Mouse (Mus musculus) left cerebral cortex, postnatal 14 days (tissue): ENCODE results near the gene F2r. TPM values are rescaled to one million over a fixed set of nuclear protein-coding genes. Genes with fewer than 3 reads are reported as not detected.

Experiments used
- DNase-seq, 2 experiments: peaks; one replicate each; pipeline ENCODE4 v3.0.0; 2021 to 2022; ENCODE audit warnings: low spot score in 2 of 2, mixed read lengths in 1 of 2
- intact Hi-C: fragments of 180-260 bp; cut with DNase I; formaldehyde crosslinking; loops from one replicate; pipeline ENCODE4 v1.15.1; 2025
- long read RNA-seq, 2 experiments: library from polyadenylated mRNA; stranded (forward); transcript quantifications; one replicate each; pipeline ENCODE4 v2.0.0; 2021
- total RNA-seq, 2 experiments: library from RNA; stranded (reverse); gene quantifications; 2 replicates each; pipeline ENCODE4 v1.2.3; 2021

F2r gene
- total RNA-seq = 1 to 10 TPM; 5.8 to 6.7 TPM
- long read RNA-seq, experiment 1, transcript F2r-201 (2 exons, 3,336 nt) = major isoform, 14 of 15 reads
- long read RNA-seq, experiment 1, partial matches to known transcripts = 1 of 15 reads
- long read RNA-seq, experiment 1, other reads (novel, unspliced or antisense) = 0 of 15 reads
- long read RNA-seq, experiment 2, partial matches to known transcripts = 0 of 4 reads
- long read RNA-seq, experiment 2, other reads (novel, unspliced or antisense) = 0 of 4 reads

DNA sequence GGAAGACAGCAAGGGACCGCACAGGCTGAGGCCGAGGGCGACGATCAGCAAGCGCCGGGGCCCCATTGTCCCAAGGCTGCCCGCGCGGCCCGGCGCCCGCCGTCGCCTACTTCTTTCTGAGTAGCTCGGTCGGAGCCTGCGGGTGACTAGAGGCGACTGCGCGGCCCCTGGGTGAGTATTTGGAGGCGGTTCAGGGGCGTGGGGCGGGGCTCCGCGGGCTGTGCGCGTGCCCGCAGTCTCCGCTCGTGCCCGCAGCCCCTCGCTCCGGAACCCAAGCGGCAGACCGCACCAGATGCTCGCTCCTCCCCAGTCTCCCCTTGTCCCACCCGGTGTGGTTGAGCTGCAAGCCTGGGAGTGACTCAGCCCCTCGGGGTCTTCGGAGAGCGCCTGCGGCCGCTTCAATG lies at the start of gene F2r:
F2r (minus strand) TSS at position 179 of the 404 bp plus-strand sequence.
- intact Hi-C loops = no loop called here

DNA sequence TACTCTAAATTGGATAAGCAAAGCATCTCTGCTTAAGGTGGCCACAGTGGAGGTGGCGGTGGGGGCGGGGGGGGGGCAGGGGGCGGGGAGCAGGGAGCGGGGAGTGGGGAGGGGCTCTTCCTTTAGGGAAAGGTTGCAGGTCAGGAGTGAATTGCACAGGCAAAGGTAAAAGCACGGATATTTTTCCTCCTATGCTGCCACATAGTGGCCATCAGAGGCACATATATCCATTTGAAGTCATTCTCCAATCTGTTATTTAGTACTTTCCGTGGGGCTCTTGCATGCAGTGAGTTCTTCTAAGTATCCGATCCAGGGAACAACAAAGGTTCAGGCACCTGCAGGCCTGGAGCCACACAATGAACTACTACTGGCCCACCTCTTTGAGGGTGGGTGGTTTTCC lies 49.0 kb upstream of the F2r start:
- intact Hi-C loops = loop anchor here (2.0 kb wide), 1 partner anchor 102 kb away; no protein-coding TSS in a partner anchor
- peak in 1 of 2 experiments; percentile 13 for DNase-seq

More for the DNA sequence above, at the start of gene F2r:
- peak; percentile 39 to 61 for DNase-seq

DNA sequence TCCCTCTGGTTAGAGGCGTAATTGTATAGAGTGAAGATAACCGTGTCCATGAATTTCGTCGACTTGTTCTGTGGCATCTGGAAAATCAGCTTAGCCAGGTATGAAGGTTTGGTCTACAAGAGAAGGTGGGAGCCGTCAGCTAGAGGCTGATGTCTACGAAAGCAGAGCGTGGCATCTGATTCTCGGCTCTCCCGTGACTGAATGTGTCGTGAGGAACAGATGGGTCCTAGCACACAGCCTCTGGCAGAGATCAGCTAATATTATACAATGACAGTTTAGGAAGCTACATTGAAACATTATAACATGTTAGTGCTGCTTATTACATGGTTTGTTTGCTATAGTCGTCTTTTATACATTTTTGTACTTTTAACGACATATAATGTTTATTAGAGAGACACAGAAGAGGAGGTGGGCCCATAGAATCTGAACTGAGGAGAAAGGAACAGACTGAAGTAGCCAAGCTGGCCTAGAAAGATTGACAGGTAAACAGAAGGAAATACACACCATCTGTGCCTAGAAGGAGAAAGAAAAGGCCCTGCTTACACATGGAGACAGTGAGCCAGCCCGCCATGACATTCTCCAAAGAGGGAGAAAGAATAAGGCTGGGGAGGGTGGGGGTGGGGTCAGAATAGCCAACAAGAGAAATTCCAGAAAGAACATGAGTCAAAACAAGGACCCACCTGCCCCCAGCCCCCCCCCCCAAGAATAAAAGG lies 47.5 kb upstream of the F2r start:
- intact Hi-C loops = loop anchor here (2.0 kb wide), 1 partner anchor 101 kb away; no protein-coding TSS in a partner anchor
- no peak for DNase-seq

DNA sequence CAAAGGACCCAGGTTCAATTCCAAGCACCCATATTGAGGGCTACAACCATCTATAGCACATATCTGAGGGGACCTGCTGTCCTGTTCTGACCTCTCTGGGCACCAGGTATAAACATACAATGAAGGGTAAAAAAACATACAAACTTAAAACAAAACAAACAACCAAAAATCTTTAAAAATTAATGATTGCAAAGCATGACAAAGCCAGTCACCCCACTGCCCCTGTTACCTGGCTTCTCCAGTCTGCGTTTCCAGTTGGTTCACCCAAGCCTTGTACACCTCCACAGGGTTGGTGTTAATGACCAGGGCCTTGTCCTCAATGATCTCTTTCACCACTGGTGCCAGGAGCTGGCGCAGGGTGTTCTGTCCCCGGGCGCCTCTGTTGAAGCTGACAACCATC lies 45.5 kb upstream of the F2r start:
- no peak for DNase-seq

DNA sequence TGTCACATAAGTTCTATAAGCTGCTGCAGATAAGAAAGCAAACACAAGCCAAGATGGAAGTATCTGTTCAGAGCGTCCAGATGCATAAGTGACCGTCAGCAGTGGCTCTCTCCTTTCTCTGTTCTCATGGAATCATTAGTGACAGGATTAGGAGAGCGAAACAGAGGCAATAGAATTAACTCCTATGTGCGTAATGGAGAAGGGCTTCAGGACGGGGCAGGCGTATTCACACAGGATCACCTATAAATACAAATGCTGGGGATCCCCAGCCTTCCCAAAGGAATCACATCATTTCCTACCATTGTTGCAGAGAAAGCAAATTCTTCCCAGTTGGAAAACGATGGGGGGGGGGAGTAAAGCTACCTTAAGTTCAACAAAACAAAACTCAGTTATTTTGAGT lies 41.1 kb upstream of the F2r start:
- no peak for DNase-seq

More for the DNA sequence above, 45.5 kb upstream of the F2r start:
- intact Hi-C loops = no loop called here

DNA sequence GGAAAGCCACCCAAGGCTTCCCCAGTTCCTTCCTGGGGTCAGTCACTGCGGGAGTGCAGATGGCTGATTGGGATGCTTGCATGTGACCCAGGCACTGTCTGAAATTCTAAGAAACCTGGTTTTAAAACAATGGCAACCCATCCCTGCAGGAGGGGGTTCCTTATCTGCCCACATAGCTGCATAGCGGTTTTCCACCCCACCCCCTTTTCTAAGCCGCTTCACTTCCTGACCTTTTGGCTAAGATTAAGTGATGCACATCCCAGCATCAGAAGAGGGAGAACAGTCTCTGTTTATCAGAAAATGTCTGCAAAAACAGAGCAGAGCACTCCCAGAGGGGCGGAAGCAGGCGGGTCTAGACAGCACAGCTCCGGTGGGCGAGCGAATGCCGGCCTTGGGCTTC lies 38.9 kb upstream of the F2r start:
- intact Hi-C loops = no loop called here
- no peak for DNase-seq

More for the DNA sequence above, 41.1 kb upstream of the F2r start:
- intact Hi-C loops = no loop called here

DNA sequence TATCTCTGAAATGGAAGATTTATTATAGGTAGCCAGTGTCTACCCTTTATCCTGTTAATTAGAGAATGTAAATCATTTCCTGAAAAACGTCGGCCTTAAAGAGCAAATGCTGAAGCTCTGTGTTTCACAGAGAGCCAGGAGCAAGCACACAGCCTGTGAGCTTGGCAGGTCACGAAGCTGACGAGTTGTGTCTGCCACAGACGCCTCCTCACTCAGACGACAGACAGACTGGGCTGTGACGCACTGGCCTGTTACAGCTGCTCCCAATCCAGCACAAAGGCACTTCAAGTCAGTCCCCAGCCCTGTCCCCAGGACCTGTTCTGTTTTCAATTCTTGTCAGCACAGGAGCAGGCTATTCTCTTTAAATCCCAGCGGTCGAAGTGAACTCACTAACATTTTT lies 37.0 kb upstream of the F2r start:
- intact Hi-C loops = no loop called here
- DNase-seq = peak in 1 of 2 experiments; percentile 9

DNA sequence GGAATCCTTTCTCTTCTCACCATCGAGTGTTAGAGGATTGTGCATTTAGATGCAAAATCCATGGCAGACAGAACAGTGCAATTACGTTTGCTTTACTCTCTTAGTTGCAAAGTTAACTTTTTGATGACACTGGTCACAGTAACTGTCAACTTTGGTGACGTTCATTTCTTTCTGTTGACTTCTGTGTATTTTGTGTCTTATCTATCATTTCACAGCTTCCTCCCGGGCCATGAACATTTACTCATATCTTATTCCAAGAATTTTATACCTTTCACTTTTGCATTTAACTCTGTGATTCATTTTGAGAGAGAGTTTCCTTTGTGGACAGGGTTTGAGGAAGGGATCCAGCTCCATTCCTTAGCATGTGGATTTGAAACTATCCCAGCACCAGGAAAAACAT lies 35.4 kb upstream of the F2r start:
- intact Hi-C loops = no loop called here
- DNase-seq = no peak

DNA sequence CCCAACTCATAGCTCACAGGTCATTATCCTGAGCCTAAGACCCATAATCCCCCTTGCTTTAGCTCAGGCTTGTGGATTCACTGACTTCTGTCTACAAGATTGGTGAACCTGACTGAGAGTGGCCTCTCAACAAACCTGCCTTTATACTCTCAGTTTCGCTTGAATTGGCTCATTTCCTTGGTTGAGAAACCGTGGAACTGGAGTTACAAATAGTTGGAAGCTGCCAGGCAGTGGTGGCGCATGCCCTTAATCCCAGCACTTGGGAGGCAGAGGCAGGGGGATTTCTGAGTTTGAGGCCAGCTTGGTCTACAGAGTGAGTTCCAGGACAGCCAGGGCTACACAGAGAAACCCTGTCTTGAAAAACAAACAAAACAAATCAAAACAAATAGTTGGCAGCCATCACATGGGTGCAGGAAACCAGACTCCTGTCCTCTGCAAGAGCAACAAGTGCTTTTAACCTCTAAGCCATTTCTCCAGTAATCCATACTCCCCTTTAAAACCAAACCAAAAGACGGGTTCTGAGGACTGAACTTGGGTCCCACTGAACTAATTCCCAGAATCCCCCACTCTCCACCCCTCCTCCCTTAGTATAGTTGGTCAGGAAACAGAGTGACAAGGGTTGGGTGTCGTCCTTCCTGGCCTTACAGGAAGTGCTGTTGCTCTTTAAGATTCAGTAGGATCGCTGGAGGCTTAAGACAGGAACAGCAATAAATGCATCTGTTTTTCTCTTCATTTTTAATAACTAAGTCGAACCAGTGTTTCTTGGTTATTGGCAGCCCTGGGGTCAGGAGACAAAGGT lies 33.8 kb upstream of the F2r start:
- intact Hi-C loops = no loop called here
- DNase-seq = no peak

DNA sequence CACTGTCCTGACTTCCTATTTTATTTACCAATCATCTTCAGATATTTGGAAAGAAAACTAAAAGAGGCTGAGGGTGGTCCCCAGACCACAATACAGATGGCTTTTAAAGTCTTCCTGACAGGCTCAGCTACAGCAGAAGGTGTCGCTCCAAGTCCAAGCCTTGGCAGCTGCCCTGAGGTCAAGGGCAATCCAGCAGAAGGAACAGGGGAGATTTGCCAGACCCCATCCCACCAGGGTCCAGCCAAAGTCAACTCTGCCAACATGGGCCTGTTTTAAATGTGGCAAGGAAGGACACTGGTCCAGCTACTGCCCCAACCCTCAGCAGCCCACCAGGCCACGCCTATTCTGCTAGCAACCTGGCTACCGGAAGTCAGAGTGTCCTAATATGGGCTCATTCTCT lies 31.7 kb upstream of the F2r start:
- no peak for DNase-seq
- intact Hi-C loops = no loop called here

DNA sequence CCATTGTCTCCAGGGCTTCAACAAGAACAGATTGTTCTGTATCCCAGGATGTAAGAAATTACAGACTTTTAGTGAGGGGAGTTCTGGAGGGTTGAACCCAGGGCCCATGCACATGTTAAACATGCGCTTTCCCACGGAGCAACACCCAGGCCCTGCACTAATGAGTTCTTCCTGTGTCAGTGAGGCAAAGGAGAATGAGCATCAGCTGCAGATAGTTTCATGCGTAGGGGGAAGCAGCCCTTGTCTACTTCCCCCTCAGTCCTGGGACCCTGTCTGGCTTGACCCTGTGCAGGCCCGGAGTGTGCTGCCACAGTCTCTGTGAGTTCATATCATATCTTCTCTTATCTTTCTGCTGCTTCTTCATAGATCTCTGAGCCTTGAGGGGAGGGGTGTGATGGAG lies 29.0 kb upstream of the F2r start:
- intact Hi-C loops = no loop called here
- no peak for DNase-seq

DNA sequence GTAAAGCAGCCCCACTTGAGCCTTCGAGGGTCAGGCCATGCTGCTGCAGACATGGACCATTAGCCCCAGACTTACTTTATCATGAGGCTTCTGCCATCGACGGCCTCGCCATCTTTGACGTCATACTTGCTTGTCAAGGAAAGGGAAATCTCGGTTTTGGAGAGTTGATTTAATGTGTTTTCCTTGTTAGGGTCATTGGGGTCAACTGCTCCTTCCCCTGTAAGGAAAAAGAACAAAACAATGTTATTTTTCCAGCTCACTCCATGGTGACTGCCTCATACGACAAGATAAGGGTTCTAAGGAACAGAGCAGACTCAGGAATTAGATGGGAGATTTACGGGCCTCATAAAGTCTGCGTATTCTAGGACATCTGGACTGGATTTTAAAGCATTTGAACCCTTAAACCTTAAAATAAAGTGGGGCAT lies 28.4 kb upstream of the F2r start:
- no peak for DNase-seq
- intact Hi-C loops = no loop called here

DNA sequence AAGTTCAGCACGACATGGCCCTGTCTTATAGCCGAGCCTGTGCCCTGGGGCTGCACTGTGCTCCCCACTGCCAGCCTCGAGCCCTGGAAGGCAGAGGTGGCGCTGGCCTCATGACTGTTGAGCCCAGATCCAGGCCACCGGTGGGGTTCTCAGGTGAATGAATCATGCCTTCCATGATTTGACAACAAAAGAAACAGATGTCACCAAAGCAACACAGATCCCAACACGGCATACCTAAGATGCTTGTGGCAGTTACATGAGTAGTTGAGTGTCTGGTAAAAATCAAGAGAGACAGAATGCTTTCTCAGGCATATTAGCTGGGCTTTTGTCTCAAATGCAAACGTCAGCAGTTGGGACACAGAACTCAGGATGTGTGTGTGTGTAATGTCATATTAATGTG lies 25.5 kb upstream of the F2r start:
- DNase-seq = no peak
- intact Hi-C loops = no loop called here

DNA sequence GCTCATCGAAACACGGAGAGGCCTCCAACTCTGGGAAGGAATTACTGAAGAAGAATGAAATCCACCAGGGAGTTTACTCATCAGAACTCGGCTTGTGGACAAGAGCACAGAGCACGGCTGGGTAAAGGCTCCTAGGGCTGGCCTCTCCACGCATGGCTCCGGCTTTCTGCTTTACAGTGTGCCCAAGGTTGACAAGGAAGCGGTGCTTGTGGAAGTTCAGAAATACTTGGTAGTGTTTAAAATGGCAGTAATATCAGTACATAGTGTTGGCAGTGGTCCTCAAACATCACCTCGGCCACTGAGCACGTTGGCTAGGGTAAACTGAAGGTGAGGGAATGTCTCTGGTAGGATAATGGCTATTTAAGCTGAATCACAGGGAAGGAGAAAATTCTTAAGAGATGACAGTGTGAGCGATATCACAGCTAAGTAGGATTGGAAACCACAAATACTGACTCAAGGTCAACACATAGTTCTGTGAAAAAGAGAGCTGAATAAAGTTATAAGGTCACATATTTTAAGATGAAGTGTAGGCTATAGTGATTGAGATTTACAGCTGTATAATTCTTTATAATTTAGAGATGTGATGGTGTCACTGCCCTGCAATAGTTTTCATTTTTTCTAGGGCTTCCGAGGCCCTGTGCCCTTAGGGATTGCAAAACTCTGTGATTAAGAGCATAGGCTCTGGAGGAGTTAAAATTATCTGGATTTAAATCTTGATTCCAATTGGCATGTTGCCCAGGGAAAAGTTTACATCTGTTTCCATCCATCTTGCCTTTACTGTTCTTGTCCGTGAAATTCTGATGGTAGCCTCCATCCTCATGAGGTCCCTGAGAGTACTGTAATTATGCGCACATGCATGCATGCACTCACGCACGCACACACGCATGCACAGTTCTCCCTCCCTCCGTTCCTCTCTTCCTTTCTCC lies 23.0 kb upstream of the F2r start:
- no peak for DNase-seq
- intact Hi-C loops = no loop called here

DNA sequence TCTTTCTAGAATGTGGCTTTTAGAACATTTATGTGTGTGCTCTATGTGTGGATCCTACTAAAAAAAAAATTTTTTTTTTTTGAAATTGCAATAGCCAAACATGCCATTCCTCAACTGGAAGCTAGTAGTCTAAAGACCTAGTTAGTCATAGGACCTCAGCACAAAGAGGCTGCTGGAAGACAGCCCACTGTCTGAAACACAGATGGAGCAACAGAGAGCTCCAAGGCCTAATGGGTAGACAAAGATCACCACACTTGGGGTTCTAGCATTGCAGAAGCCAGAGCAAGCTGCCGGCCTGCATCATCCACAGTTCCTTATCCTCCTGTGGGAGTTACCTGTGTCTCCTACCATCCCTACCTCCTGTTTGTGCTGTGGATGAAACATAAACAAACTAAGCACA lies 22.1 kb upstream of the F2r start:
- intact Hi-C loops = no loop called here
- no peak for DNase-seq

DNA sequence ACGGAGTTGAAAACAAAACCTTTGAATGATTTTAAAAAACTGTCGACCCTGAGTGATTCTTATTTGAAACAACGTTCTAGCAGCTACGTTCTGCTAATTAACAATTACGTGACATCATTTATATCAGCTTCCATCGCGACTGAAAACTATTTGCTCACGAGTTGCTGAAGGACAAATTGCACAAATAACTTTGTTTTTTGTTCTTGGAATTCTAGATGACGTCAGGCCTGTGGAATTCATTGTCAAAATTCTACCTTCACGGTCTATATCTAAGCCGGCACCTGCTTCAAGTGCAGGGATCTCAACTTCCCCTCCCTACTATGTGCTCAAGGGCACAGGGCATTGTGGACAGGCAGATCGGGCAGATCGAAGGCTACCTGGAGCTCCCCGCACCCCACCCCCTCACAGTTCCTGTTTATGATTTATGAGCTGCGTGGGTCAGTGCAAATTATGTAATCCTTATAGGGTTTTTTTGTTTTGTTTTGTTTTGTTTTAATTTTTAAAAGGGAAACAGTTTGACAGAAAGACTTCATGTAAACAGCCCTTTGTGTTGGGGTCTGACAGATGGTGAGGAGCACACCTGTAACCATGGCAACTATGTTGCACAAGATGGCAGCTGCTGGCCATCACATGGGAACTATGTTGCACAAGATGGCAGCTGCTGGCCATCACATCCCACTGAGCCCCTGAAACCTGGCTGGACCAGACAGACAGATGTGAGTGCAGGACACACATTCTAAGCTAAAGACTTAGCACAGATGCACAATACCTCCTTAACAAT lies 21.2 kb upstream of the F2r start:
- intact Hi-C loops = no loop called here
- no peak for DNase-seq

DNA sequence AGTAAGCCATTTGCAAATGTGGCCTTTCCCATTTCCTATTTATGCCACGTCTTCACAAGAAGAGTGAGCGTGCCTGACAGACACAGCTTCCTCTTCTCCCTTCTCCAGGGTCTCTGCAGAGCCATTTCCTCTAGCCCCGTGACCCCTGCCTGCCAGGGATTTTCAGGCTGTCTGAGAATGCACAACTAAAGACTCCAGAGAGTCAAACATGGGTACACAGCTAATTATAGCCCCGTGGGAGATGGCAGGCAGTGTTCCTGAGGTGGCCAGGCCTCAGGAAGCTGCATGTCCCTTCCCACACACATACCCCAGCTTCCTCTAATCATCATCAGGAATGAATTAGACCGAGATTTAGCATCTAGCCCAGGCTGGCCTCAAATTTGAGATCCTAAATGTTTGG lies 20.6 kb upstream of the F2r start:
- intact Hi-C loops = no loop called here

DNA sequence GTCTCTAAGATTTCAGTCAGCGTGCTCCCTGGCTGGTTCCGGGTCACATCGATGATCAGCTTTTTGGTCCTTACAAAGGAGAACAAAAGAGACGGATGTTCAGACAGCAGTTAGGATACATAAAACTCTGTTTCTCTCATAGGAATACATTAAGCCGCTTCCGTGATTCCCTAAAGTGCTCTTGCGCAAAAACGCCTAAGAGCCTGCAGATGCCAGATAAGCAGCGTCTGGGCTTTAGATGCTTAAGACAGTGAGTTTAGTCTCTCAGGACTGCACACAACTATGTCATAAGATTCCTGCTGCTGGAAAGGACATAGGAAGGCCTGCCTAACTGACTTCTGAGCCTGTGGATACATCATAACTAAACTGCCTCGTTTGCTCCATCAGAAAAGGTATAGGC lies 19.4 kb upstream of the F2r start:
- intact Hi-C loops = no loop called here

More for the DNA sequence above, 20.6 kb upstream of the F2r start:
- peak in 1 of 2 experiments; percentile 6 for DNase-seq

DNA sequence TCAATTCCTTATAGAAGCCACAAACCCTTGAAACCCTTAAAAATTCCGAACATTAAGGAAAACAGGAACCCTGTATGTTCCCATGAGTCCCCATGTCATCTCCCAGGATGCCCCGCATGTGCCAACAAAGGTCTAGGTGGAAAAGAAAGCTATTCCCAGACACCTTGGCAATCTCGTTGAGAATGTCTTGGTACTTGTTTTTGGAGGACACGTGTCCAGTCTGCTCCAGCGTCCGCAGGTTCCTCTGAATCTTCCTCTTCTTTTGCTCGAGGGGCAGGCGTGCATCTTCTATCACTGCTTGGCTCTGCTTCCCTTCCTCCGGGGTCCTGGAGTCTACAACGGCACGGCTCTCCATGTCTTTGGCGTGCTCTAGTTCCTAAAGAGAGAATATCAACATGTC lies 17.0 kb upstream of the F2r start:
- intact Hi-C loops = no loop called here
- no peak for DNase-seq

More for the DNA sequence above, 19.4 kb upstream of the F2r start:
- no peak for DNase-seq
